Mouse (Mus musculus): ENCODE data around the gene Klrc2.
"Not testable (repeated sequence)": the region's sequence is repeated elsewhere in the genome, so short reads cannot be mapped to it uniquely, and the experiment has no call there.

DNA sequence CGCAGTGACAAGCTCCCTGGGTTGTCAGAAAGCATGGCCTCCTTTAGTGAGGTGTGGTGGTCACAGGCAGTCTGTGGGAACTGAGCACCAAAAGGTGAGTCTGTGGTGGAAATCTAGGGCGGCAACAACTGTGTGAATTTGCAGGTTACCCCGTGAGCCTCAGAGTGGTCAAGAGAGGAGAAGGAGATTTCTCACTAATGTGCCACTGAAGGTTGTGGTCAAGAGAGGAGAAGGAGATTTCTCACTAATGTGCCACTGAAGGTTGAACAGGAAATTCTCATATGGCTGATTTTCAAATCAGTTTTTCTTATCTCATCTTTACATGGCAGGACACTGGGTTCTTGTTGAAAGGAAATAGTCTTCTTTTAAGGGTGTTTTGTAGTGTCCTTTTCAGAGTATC is 16.4 kb downstream of the Klrc2 start:
- not testable (repeated sequence) for TF ChIP-seq POLR2A (IDR thresholded peaks at IDR 0.05; ENCODE audit: borderline replicate concordance, control insufficient read depth, low read depth, low read length); CTCF (IDR thresholded peaks at IDR 0.05; ENCODE audit: control insufficient read depth, insufficient read depth, low read length)
